Mouse (Mus musculus) spleen, postnatal 4 days (tissue): ENCODE measurements around the gene Car6.

ENCODE experiments used
- DNase-seq, 2 experiments: peaks; one replicate each; pipeline ENCODE4 v3.0.0; 2022; ENCODE audit warnings: low spot score in 2 of 2

The Car6 gene

GRCm38 (mm10) chr4:150181304-150181703 is 19.8 kb downstream of the Car6 start:
- no peak for DNase-seq

DNA sequence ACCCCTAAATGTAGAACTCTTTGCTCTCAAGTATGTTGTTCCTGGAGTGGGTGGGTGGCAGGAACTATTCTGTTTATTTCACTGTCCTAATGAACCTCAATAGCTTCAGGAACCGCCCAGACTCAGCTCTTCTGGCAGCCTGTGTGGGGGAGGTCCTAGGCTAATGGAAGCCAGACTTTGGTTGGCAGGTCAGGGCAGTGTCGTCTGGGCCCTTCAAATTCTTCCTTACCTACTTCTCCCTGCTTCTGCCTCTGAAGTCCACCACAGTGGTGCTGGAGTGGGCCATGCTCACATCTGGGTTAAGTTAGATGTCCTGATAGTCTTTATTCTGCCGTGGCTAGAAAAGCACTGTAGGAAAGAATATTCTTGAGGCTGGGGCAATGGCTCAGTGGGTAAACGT is 23.0 kb downstream of the Car6 start:
- no peak for DNase-seq

DNA sequence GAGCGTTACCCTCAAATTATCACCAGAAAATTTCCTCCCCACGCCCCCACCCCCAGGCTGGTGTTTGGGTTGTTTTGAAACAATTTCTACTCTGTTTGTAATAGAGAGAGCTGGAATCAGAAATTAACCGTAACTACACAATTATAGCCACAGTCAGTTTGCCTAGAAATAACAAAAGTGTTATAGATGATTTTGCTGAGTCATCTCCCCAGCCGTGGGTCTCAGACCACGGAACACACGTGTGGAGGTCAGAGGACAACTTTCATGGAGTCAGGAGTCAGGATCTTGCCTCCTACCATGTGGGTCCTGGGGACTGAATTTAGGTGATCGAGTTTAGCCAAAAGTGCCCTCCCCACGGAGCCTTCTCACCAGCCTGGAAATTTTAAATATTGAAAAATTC is 24.0 kb downstream of the Car6 start:
- DNase-seq, result no peak

DNA sequence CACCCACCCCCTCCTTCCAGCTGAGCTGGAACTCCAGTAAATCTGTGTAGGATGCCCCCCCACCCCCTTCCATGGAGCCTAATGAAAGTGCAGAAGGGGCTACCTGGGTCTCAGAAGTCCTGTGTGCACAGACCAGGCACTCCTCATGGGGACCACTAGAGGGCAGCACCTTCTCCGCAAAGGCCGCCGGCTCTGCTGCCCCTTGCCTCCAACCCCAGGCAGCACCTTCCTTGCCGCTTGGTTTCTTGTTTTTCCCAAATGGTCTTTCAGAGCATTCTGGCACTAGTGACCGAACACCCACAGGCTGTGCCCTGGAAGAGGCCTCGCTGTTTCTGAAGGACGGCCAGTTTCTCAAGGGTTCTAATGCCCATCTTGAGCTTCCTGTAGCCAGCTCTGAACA is 24.6 kb downstream of the Car6 start:
- peak in 1 of 2 experiments; percentile 72 for DNase-seq

DNA sequence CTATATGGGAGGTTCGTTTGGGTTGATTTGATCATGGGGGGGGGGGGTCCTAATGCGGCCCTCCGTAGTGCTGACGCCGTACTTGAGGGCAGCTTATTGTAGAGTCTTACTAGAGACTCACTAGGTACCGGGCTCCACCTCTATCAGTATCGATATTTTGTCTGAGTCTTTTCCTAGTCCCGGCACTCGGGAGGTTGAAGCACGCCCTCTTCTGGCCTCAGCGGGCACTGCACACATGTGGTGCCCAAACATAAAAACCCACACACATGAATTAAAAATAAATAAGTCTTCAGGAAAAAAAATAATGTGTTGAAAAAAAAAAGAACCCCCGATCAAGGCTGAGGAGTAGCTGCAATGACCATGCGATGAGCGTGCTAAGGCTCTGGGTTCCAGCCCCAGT is 27.1 kb downstream of the Car6 start:
- DNase-seq, result no peak

DNA sequence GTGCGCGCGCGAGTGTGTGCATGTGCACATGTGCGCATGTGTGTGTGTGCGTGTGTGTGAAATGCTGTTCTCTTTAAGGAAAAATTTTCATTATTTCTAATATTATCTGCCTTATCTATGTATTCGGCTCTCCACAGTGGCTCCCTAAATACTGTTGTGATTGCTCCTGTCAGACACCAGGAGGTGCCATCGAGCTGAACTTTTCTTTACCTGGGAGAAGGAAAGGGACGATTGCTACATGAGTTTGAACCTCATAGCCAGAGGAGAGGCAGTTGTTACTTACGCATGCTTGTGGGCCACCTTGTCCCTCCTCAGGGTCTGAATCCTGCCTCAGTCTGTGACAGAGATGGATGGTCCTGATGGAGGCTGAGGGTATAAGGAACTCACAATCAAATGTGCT is 27.9 kb downstream of the Car6 start:
- no peak for DNase-seq

DNA sequence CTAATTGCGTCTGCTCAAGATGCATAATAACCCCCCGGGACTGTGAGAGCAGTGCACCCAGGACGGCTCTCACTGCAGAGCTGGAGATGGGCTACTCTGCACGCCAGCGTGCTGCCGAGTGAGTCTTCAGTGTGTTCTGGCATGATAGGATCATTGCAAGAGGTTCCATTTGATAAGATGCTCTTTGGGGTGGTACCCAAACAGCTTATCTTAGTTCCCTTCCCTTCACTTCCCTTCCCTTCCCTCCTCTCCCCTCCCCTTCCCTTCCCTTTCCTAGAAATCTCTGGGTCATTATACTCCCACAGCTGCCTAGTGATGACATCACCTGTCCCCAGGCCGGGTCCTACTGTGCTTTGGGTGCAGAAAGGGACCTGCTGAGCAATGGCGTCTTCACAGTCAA is 29.0 kb downstream of the Car6 start:
- no peak for DNase-seq

- DNase-seq, result no peak
These were observed 32.7 kb downstream of the Car6 start for GRCm38 (mm10) chr4:150168406-150168805.

GRCm38 (mm10) chr4:150164875-150165274 is 36.3 kb downstream of the Car6 start:
- no peak for DNase-seq

- no peak for DNase-seq
These were observed 38.5 kb downstream of the Car6 start for GRCm38 (mm10) chr4:150162561-150163169.

DNA sequence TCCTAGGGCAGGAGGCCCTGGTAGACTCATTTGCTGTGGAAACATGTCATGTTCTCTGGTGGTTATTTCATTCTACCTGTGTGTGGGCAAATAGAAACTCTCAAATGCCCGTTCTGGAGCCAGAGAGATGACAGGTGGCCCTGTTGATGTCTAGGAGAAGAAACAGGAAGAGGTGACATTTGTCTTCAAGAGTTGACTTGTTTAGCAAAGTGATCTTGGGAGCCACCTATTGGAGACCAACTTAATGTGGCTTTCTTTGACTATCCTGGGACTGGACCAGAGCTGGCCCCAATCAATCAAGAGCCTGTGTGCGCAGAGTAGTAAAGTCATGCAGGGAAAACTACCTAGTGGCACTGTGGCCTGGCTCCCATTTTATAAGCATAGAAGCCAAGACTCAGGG is 41.7 kb downstream of the Car6 start:
- DNase-seq, result no peak

- DNase-seq, result no peak
These were observed 43.7 kb downstream of the Car6 start for GRCm38 (mm10) chr4:150157348-150157882.

- no peak for DNase-seq
These were observed 45.4 kb downstream of the Car6 start for GRCm38 (mm10) chr4:150155731-150156130.

DNA sequence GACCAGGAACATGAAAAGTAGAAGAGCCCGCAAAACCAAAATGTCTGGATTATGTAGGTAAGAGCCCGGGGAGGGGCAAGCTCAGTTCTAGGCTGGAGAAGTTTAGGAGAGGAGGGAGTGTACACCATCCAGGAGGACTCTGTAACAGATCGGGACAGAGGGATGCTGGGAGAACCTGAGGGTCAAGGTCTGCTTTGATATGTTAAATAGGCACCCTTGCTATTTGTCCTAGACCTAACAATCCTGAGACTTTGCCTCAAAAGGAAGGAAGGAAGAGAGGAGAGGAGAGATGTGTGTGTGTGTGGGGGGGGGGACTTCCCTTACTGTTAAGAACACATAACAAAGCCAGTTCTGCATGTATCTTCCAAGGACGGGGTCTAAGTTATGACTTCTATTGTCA is 45.8 kb downstream of the Car6 start:
- DNase-seq, result no peak

DNA sequence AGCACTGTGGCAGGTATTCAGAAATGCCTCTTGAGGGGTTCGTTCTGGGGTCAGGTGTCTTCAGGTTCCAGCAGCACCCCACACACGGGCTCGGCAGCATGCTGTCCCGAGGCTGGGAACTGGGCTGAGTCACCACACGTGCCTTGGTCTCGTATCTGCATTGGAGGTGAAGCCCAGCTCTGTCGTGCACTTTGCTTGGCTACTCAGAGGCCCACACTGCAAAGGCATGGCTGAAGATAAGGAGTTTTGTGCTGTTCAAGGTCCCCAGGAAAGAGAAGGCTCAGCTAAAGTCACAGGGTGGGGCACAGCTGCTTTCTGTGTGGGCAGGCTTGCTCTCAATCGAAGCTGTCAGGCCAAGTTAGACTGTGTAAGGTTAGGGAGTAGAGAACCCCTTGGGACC is 48.6 kb downstream of the Car6 start:
- DNase-seq, result no peak

DNA sequence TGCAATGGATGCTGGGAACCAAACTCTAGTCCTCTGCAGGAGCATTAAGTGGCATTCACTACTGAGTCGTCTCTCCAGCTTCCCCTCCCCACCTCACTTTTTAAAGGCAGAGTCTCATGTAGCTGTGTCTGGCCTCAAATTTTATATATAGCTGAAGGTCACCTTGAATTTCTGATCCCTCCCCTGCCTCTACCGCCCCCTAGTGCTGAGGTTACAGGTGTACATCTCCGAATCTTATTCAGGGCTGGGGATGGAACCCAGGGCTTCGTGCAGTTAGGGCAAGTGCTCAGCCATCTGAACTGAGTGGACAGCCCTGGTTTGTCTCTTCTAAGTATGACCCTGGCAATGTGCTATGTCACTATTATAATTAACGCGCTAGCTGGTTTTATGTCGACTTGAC is 50.1 kb downstream of the Car6 start:
- DNase-seq, result no peak

GRCm38 (mm10) chr4:150146286-150146685 is 54.8 kb downstream of the Car6 start:
- DNase-seq, result no peak

GRCm38 (mm10) chr4:150144242-150144641 is 56.9 kb downstream of the Car6 start:
- DNase-seq, result no peak

- DNase-seq, result no peak
These were observed 60.8 kb downstream of the Car6 start for GRCm38 (mm10) chr4:150140346-150140745.

DNA sequence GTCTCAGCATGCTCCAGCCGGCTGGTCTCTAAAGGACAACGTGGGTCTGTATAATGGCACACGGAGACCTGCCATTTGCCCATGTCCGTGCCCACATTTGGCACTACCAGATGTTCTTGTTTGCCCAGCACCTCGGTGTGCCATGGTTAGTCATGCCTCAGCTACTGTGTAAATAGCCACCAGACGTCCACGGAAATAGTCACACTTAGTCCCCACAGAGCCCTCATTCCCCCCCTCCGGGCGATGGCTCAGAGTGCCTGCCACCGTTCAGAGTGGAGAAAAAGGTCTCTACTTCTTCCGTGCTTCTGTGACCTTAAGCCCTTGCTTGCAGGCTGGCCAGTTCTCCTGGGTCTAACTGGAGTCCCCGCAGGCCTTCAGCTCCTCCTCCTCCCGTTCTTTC is 62.0 kb downstream of the Car6 start:
- no peak for DNase-seq

DNA sequence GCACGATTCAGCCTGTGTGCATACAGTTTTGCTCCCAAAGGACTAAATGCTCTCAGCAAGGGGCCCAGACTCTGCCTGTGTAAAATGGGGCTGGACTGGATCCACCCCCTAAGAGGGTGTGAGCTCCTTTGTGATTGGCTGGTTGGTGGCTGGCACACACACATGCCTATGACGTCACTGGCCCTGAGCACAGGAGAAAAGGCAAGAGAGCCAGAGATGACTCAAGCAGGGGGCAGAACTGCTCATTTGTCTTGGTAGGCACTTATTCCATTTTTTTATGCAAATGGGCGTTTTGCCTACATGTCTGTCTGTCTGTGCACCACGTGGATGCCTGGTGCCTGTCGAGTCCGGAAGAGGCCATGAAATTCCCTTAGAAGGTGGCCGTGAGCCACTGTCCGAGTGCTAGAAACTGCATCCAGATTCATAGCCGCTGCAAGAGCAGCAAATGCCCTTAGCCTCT is 63.0 kb downstream of the Car6 start:
- DNase-seq, result peak in 1 of 2 experiments; percentile 54

DNA sequence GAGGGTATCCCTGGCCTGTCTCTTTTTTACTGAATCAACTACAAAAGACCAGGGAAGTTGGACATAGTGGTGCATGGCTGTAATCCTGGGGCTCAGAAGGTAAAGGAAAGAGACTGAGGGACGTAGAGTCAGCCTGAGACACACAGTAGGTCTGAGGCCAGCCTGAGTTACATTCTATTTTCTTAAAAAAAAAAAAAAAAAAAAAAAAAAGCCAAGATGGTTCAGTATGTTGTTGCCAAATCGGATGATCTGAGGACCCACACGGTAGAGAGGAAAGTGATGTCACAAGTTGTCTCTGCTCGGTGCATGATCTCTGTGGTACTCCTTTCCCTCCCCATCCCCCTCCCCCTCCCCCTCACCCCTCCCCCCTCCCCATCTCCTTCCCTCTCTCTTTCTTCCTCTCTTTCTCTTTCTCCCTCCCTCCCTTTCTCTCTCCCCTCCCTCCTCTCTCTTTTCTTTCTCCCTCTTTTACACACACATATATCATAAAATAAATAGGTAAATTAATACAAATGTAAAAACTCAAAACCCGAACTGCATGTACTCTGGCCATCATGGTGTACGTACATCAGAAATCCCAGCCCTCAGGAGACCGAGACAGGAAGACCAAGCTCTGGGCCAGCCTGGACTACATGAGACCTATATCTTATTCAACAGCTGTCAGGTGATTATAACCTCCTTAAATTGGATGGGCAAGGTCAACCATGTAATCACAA is 63.6 kb downstream of the Car6 start:
- DNase-seq, result no peak
